Mouse (Mus musculus) liver, adult 2 months (tissue): ENCODE data around the gene Dock9. TPM values are rescaled to one million over a fixed set of nuclear protein-coding genes. Genes with fewer than 3 reads are reported as not detected.

Source experiments
- DNase-seq: peaks from one replicate; pipeline ENCODE4 v3.0.0-alpha.2; 2011; ENCODE audit warnings: low read depth, low spot score; ENCODE audit errors: extremely low read depth
- H3K27ac ChIP-seq: fragments of 200-500 bp; replicated peaks from 2 replicates; pipeline ENCODE4 v1.5.1; 2012; ENCODE audit warnings: low read depth, mild to moderate bottlenecking, control low read depth, inconsistent platforms, low read length; ENCODE audit not compliant: insufficient read depth
- H3K27me3 ChIP-seq: fragments of 200-500 bp; 2 replicates; pipeline ENCODE4 v1.6.1; 2012; ENCODE audit warnings: mild to moderate bottlenecking, moderate library complexity, low read length, inconsistent platforms; ENCODE audit not compliant: control insufficient read depth, insufficient read depth
- H3K36me3 ChIP-seq: fragments of 200-500 bp; 2 replicates; pipeline ENCODE4 v1.6.1; 2012; ENCODE audit warnings: low read length, inconsistent platforms; ENCODE audit not compliant: control insufficient read depth, insufficient read depth
- H3K4me1 ChIP-seq: fragments of 200-500 bp; 2 replicates; pipeline ENCODE4 v1.6.1; 2011; ENCODE audit warnings: low read length; ENCODE audit not compliant: control insufficient read depth, insufficient read depth
- H3K4me3 ChIP-seq: fragments of 200-500 bp; 2 replicates; pipeline ENCODE4 v1.5.1; 2011; ENCODE audit warnings: low read depth, mild to moderate bottlenecking, control low read depth, low read length, moderate library complexity; ENCODE audit not compliant: insufficient read depth
- H3K79me2 ChIP-seq: fragments of 200-500 bp; 2 replicates; pipeline ENCODE4 v1.6.1; 2012; ENCODE audit warnings: inconsistent platforms, mild to moderate bottlenecking, low read length, moderate library complexity; ENCODE audit not compliant: control insufficient read depth, insufficient read depth
- H3K9ac ChIP-seq: fragments of 200-500 bp; 2 replicates; pipeline ENCODE4 v1.6.1; 2012; ENCODE audit warnings: low read depth, mild to moderate bottlenecking, control low read depth, inconsistent platforms, low read length
- CTCF ChIP-seq: fragments of 200-500 bp; IDR thresholded peaks from 2 replicates; pipeline ENCODE4 v1.5.1; 2011; ENCODE audit warnings: low read depth, low read length, control low read depth
- POLR2A ChIP-seq: fragments of 200-500 bp; IDR thresholded peaks from 2 replicates; pipeline ENCODE4 v1.6.1; 2011; ENCODE audit warnings: low read length, control low read depth; ENCODE audit not compliant: insufficient read depth; ENCODE audit errors: extremely low read depth
- WGBS: fragments of 180-500 bp; shearing (Covaris S2); methylation state at CpG from one replicate; pipeline ENCODE4 v1.1.7; 2018; 5-methylcytosine and 5-hydroxymethylcytosine counted together
- polyA plus RNA-seq: library from polyadenylated mRNA; depleted of rRNA; stranded (reverse); fragments of >200 nt; gene quantifications from 2 replicates; pipeline ENCODE4 v1.2.3, GENCODE M21; 2012
- total RNA-seq: library from RNA; depleted of rRNA; stranded (reverse); fragments of >200 nt; gene quantifications from 2 replicates; pipeline ENCODE4 v1.2.3, GENCODE M21; 2014

Gene Dock9
- total and polyA plus RNA-seq, 2 experiments, result 3.8 to 11.4 TPM

- H3K9ac ChIP-seq, result 0 out of 2 replicates have a peak overlapping the region, but pooled peaks have one; percentile 2
- H3K27ac ChIP-seq, result peak overlapping the region; percentile 31
- peaks cover 3% of the 10 kb centered on the region for H3K4me1 ChIP-seq
- DNase-seq, result peak; percentile 81
- WGBS, result 33% methylated on average over 14 of the region's 14 CpGs
- H3K79me2 ChIP-seq, result no peaks in the 10 kb centered on the region
- no peak for TF ChIP-seq CTCF
- TF ChIP-seq POLR2A, result no peak
- H3K4me3 ChIP-seq, result no peak overlapping the region
- H3K36me3 ChIP-seq, result no peaks in the 10 kb centered on the region
- no peaks in the 10 kb centered on the region for H3K27me3 ChIP-seq
These were observed 86.4 kb downstream of the Dock9 start for GRCm38 (mm10) chr14:121711089-121711826.

- H3K36me3 ChIP-seq, result no peaks in the 10 kb centered on the region
- WGBS, result 83% methylated on average over 3 of the region's 3 CpGs
- TF ChIP-seq CTCF, result no peak
- no peak for TF ChIP-seq POLR2A
- H3K27ac ChIP-seq, result no peak overlapping the region
- peaks cover 3% of the 10 kb centered on the region for H3K4me1 ChIP-seq
- no peak overlapping the region for H3K9ac ChIP-seq
- H3K79me2 ChIP-seq, result no peaks in the 10 kb centered on the region
- no peaks in the 10 kb centered on the region for H3K27me3 ChIP-seq
- H3K4me3 ChIP-seq, result no peak overlapping the region
- DNase-seq, result no peak
These were observed 87.5 kb downstream of the Dock9 start for GRCm38 (mm10) chr14:121710130-121710529.

- no peak overlapping the region for H3K9ac ChIP-seq
- no peaks in the 10 kb centered on the region for H3K27me3 ChIP-seq
- H3K4me1 ChIP-seq, result peaks cover 3% of the 10 kb centered on the region
- H3K36me3 ChIP-seq, result no peaks in the 10 kb centered on the region
- WGBS, result 75% methylated on average over 2 of the region's 2 CpGs
- H3K27ac ChIP-seq, result no peak overlapping the region
- H3K4me3 ChIP-seq, result no peak overlapping the region
- no peak for DNase-seq
- TF ChIP-seq CTCF (no peak), POLR2A (no peak)
- H3K79me2 ChIP-seq, result no peaks in the 10 kb centered on the region
These were observed 89.4 kb downstream of the Dock9 start for GRCm38 (mm10) chr14:121708244-121708643.

- no peaks in the 10 kb centered on the region for H3K79me2 ChIP-seq
- no peak overlapping the region for H3K27ac ChIP-seq
- H3K4me1 ChIP-seq, result peaks cover 3% of the 10 kb centered on the region
- H3K9ac ChIP-seq, result no peak overlapping the region
- H3K27me3 ChIP-seq, result no peaks in the 10 kb centered on the region
- 71% methylated on average over 3 of the region's 3 CpGs for WGBS
- TF ChIP-seq POLR2A (no peak), CTCF (no peak)
- no peak overlapping the region for H3K4me3 ChIP-seq
- peak; percentile 74 for DNase-seq
- H3K36me3 ChIP-seq, result no peaks in the 10 kb centered on the region
These were observed 91.1 kb downstream of the Dock9 start for GRCm38 (mm10) chr14:121706482-121706901.

DNA sequence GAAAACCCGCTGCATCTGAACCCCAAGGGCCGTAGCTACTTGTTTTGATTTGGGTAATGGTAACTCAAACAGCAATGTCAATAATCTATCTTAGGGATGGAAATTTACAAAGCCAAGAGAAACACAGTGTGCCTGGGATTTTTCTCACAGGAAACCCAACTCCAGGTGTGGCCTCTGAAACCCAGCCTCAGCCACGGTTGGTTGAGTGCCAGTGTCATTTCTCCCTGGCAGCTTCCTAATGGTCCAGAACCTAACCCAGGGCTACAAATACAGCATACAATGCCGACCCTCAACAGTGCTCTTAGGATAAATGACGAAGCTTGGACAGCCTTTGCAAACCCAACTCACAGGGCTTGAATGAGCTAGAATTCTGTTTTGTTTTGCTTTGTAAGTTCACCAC is 92.0 kb downstream of the Dock9 start:
- H3K27ac ChIP-seq, result no peak overlapping the region
- H3K79me2 ChIP-seq, result 0 out of 2 replicates have a peak, but pooled peaks cover 2% of the 10 kb centered on the region
- no peaks in the 10 kb centered on the region; the same call in 1 of the 2 replicates for H3K4me1 ChIP-seq
- TF ChIP-seq CTCF (no peak), POLR2A (no peak)
- WGBS, result 88% methylated on average over 5 of the region's 5 CpGs
- no peak for DNase-seq
- H3K9ac ChIP-seq, result no peak overlapping the region
- H3K27me3 ChIP-seq, result no peaks in the 10 kb centered on the region
- no peaks in the 10 kb centered on the region for H3K36me3 ChIP-seq
- no peak overlapping the region for H3K4me3 ChIP-seq

DNA sequence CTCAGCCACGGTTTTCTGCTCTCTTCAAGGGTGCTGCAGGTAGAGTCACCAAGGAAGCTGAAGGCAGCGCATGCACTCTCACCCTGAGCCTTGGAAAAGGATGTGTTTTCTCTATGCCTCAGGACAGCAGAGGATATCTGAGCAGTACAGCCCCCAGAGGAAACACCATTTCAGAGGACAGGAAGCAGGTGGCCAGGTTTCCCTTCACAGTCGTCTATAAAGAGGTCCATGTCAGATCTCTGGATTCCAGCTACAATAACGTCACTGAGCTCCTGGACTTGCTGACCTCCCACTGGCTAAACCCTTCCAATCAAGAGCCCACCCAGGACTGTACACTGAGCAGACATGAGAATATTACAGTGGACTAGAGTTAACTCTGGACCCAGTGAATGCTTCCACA is 95.1 kb downstream of the Dock9 start:
- no peak overlapping the region for H3K27ac ChIP-seq
- no peaks in the 10 kb centered on the region for H3K27me3 ChIP-seq
- no peak overlapping the region for H3K4me3 ChIP-seq
- no peak for DNase-seq
- TF ChIP-seq POLR2A (no peak), CTCF (no peak)
- H3K36me3 ChIP-seq, result no peaks in the 10 kb centered on the region
- 69% methylated on average over 4 of the region's 4 CpGs for WGBS
- H3K79me2 ChIP-seq, result 0 out of 2 replicates have a peak, but pooled peaks cover 2% of the 10 kb centered on the region
- no peak overlapping the region for H3K9ac ChIP-seq
- no peaks in the 10 kb centered on the region; the same call in 1 of the 2 replicates for H3K4me1 ChIP-seq
